Mouse (Mus musculus): ENCODE results near the gene Ppp1r9a.
A peak's percentile ranks its signal among the peaks of the same experiment; 100 is the strongest.

Ppp1r9a gene

GRCm38 (mm10) chr6:5164855-5165254 lies 262.1 kb downstream of the Ppp1r9a start:
- no peak for DNase-seq

GRCm38 (mm10) chr6:5167051-5167677 lies 264.4 kb downstream of the Ppp1r9a start:
- DNase-seq, result no peak

GRCm38 (mm10) chr6:5168158-5168557 lies 265.4 kb downstream of the Ppp1r9a start:
- DNase-seq, result no peak

GRCm38 (mm10) chr6:5171418-5171817 lies 268.7 kb downstream of the Ppp1r9a start:
- no peak for DNase-seq

- DNase-seq, result peak; percentile 55 to 76
Measured at GRCm38 (mm10) chr6:5172571-5172970, 269.9 kb downstream of the Ppp1r9a start.

GRCm38 (mm10) chr6:5174179-5174812 lies 271.6 kb downstream of the Ppp1r9a start:
- DNase-seq, result no peak

- DNase-seq, result peak; percentile 8 to 19
Measured at GRCm38 (mm10) chr6:5177967-5178891, 275.5 kb downstream of the Ppp1r9a start.

- no peak for DNase-seq
Measured at GRCm38 (mm10) chr6:5179189-5179588, 276.5 kb downstream of the Ppp1r9a start.

- DNase-seq, result no peak
Measured at GRCm38 (mm10) chr6:5180645-5181044, 277.9 kb downstream of the Ppp1r9a start.

GRCm38 (mm10) chr6:5186229-5186950 lies 283.7 kb downstream of the Ppp1r9a start:
- no peak for DNase-seq

- no peak for DNase-seq
Measured at GRCm38 (mm10) chr6:5187586-5187985, 284.9 kb downstream of the Ppp1r9a start.

GRCm38 (mm10) chr6:5188036-5188435 lies 285.3 kb downstream of the Ppp1r9a start:
- no peak for DNase-seq

GRCm38 (mm10) chr6:5188938-5189337 lies 286.2 kb downstream of the Ppp1r9a start:
- no peak for DNase-seq

GRCm38 (mm10) chr6:5189507-5189906 lies 286.8 kb downstream of the Ppp1r9a start:
- peak in 1 of 2 experiments; percentile 9 for DNase-seq

- no peak for DNase-seq
Measured at GRCm38 (mm10) chr6:5190761-5191160, 288.0 kb downstream of the Ppp1r9a start.

- no peak for DNase-seq
Measured at GRCm38 (mm10) chr6:5193693-5194092, 291.0 kb downstream of the Ppp1r9a start, which contains the start of gene Pon1. TSS of gene Pon1 (minus strand) at chr6:5193946.

- no peak for DNase-seq
Measured at GRCm38 (mm10) chr6:5198590-5198989, 295.9 kb downstream of the Ppp1r9a start.

- DNase-seq, result no peak
Measured at GRCm38 (mm10) chr6:5199376-5199905, 296.7 kb downstream of the Ppp1r9a start.

GRCm38 (mm10) chr6:5199916-5200315 lies 297.2 kb downstream of the Ppp1r9a start:
- no peak for DNase-seq

- DNase-seq, result no peak
Measured at GRCm38 (mm10) chr6:5207817-5208216, 305.1 kb downstream of the Ppp1r9a start.
